In the genomic region with DNA sequence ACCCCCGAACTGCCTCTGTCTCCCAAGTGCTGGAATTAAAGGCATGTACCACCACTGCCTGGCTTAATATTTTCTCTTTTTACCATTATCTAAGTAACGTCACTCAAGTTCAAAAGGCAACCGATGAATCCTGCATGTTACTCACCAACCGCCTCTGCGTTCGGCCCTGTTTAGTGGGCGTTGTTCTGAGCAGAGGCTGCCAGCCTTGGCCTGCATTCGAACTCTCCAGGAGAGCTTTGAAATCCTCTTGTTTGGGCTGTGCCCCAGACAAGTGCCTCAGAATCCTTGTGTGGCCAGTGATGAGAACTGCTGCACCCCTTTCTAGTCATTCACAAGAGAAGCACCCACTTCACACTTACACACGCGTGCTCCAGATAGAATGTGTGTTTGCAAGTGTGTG, we compare ENCODE assay signal across 16 mouse cellular contexts. TPM values are rescaled to one million over a fixed set of nuclear protein-coding genes. Genes with fewer than 3 reads are reported as not detected.
DNase-seq lines count a peak whose midpoint lies in the region; ATAC-seq and TF ChIP-seq lines count a peak whose summit lies in the region.
"Had no signal": no experiment of that assay in that cellular context is flagged by ENCODE, and none has a peak within 500 bp of the region (broad histone marks: within the 10 kb centered on the region; RNA-seq: fewer than 3 reads in every experiment).

No protein-coding gene starts in this region.

- no peak overlapping the region for H3K27ac ChIP-seq in liver, embryonic 13.5 days
- H3K27ac ChIP-seq in liver, embryonic 11.5 days (ENCODE audit: low read depth, low read length): no peak overlapping the region
- H3K27ac ChIP-seq in ES-E14 (ENCODE audit: insufficient read depth, low read depth, low read length, poor library complexity, severe bottlenecking): peak overlapping the region; percentile 40; the same call in 1 of the 2 replicates
- no peak overlapping the region for H3K27ac ChIP-seq in intestine, embryonic 15.5 days
- H3K27ac ChIP-seq: heart, embryonic 13.5 days; hindbrain, embryonic 13.5 days; kidney, postnatal 0 days; lung, embryonic 15.5 days; midbrain, embryonic 15.5 days had no signal

- H3K4me3 ChIP-seq in liver, embryonic 13.5 days (replicated peaks): no peak overlapping the region
- H3K4me3 ChIP-seq in liver, embryonic 11.5 days (ENCODE audit: low read depth, low read length): no peak overlapping the region
- no peak overlapping the region for H3K4me3 ChIP-seq in ES-E14 (ENCODE audit: insufficient read depth in 1 of 2, low read depth in 1 of 2, low read length in 2 of 2, poor library complexity in 1 of 2, severe bottlenecking in 1 of 2)
- 0 out of 2 replicates have a peak overlapping the region, but pooled peaks have one; percentile 19 for H3K4me3 ChIP-seq in intestine, embryonic 15.5 days (replicated peaks)
- H3K4me3 ChIP-seq: heart, embryonic 13.5 days; hindbrain, embryonic 13.5 days; midbrain, embryonic 15.5 days had no signal

- WGBS in liver, embryonic 13.5 days (ENCODE audit: insufficient replicate concordance): 76% methylated on average over 10 of the region's 10 CpGs
- WGBS in liver, embryonic 11.5 days: 83% methylated on average over 10 of the region's 10 CpGs
- WGBS in intestine, embryonic 15.5 days: 85% methylated on average over 10 of the region's 10 CpGs

- DNase-seq in adrenal gland, adult 2 months: peak; percentile 83
- no peak for DNase-seq in adrenal gland, postnatal 4 days (ENCODE audit: low spot score in 2 of 2)
- no peak for DNase-seq in liver, embryonic 13.5 days
- DNase-seq in liver, embryonic 11.5 days (ENCODE audit: low spot score): no peak
- DNase-seq in ES-E14 (ENCODE audit: low read depth, low spot score): no peak
- DNase-seq in embryo, embryonic 9.5 days (ENCODE audit: extremely low spot score): no peak
- no peak for DNase-seq in left cerebral cortex, postnatal 14 days (ENCODE audit: low spot score in 2 of 2)

- H3K4me2 ChIP-seq in liver, embryonic 13.5 days: peak overlapping the region; percentile 25; the same call in 1 of the 2 replicates
- no peak overlapping the region for H3K4me2 ChIP-seq in liver, embryonic 11.5 days
- H3K4me2 ChIP-seq in intestine, embryonic 15.5 days (replicated peaks): no peak overlapping the region; the same call in 1 of the 2 replicates
- H3K4me2 ChIP-seq: midbrain, embryonic 15.5 days had no signal

- no peak for ATAC-seq in liver, embryonic 13.5 days (ENCODE audit: low read depth)
- no peak for ATAC-seq in liver, embryonic 11.5 days (replicated peaks; ENCODE audit: low FRiP score)
- ATAC-seq in intestine, embryonic 15.5 days: no peak
- ATAC-seq: midbrain, embryonic 15.5 days had no signal

- H3K27me3 ChIP-seq in liver, embryonic 13.5 days: no peaks in the 10 kb centered on the region; the same call in 1 of the 2 replicates
- H3K27me3 ChIP-seq in liver, embryonic 11.5 days (replicated peaks; ENCODE audit: control insufficient read depth, insufficient read depth, low read length): peaks cover 3% of the 10 kb centered on the region; the same call in 1 of the 2 replicates
- H3K27me3 ChIP-seq in intestine, embryonic 15.5 days (replicated peaks): no peaks in the 10 kb centered on the region
- H3K27me3 ChIP-seq: lung, embryonic 15.5 days; midbrain, embryonic 15.5 days had no signal

- no peaks in the 10 kb centered on the region for H3K9me3 ChIP-seq in liver, embryonic 13.5 days (replicated peaks)
- no peaks in the 10 kb centered on the region for H3K9me3 ChIP-seq in liver, embryonic 11.5 days (ENCODE audit: control insufficient read depth, low read length)
- no peaks in the 10 kb centered on the region for H3K9me3 ChIP-seq in ES-E14 (ENCODE audit: control insufficient read depth, insufficient read depth, low read depth, low read length)
- H3K9me3 ChIP-seq in intestine, embryonic 15.5 days: no peaks in the 10 kb centered on the region
- H3K9me3 ChIP-seq: heart, embryonic 13.5 days; hindbrain, embryonic 13.5 days; lung, embryonic 15.5 days; midbrain, embryonic 15.5 days had no signal

- no peaks in the 10 kb centered on the region for H3K36me3 ChIP-seq in liver, embryonic 13.5 days
- no peaks in the 10 kb centered on the region for H3K36me3 ChIP-seq in liver, embryonic 11.5 days (ENCODE audit: control insufficient read depth, insufficient read depth, low read length)
- H3K36me3 ChIP-seq in ES-E14 (ENCODE audit: control insufficient read depth, insufficient read depth, low read length, poor library complexity, severe bottlenecking): no peaks in the 10 kb centered on the region
- H3K36me3 ChIP-seq in intestine, embryonic 15.5 days: no peaks in the 10 kb centered on the region
- H3K36me3 ChIP-seq: heart, embryonic 13.5 days; hindbrain, embryonic 13.5 days; lung, embryonic 15.5 days; midbrain, embryonic 15.5 days had no signal

- no peak overlapping the region for H3K9ac ChIP-seq in liver, embryonic 13.5 days
- no peak overlapping the region for H3K9ac ChIP-seq in liver, embryonic 11.5 days (ENCODE audit: low read depth, low read length)
- no peak overlapping the region for H3K9ac ChIP-seq in ES-E14 (ENCODE audit: insufficient read depth, low read depth, low read length, poor library complexity, severe bottlenecking)
- H3K9ac ChIP-seq in intestine, embryonic 15.5 days: no peak overlapping the region
- H3K9ac ChIP-seq: heart, embryonic 13.5 days; hindbrain, embryonic 13.5 days; lung, embryonic 15.5 days; midbrain, embryonic 15.5 days had no signal

- intact Hi-C loops in left cerebral cortex, postnatal 14 days (cut with DNase I): no loop called here

- in situ Hi-C loops in ES-E14 (cut with MboI; ENCODE audit: low sequenced_read_pairs in 2 of 2, unreplicated experiment in 2 of 2): no loop called here

- H3K4me1 ChIP-seq in liver, embryonic 13.5 days (replicated peaks): 0 out of 2 replicates have a peak, but pooled peaks cover 6% of the 10 kb centered on the region
- H3K4me1 ChIP-seq in liver, embryonic 11.5 days (replicated peaks; ENCODE audit: control insufficient read depth, insufficient read depth, low read length): no peaks in the 10 kb centered on the region
- H3K4me1 ChIP-seq in ES-E14 (ENCODE audit: control insufficient read depth in 2 of 2, insufficient read depth in 2 of 2, low read length in 2 of 2, poor library complexity in 1 of 2): peaks cover 10 to 18% of the 10 kb centered on the region in 2 experiments
- peaks cover 2% of the 10 kb centered on the region; the same call in 1 of the 2 replicates for H3K4me1 ChIP-seq in intestine, embryonic 15.5 days (replicated peaks)
- H3K4me1 ChIP-seq: midbrain, embryonic 15.5 days had no signal

TF ChIP-seq in ES-E14, 5 proteins besides CTCF, POLR2A, EP300 and RAD21:
- no peak for TF ChIP-seq ZC3H11A (IDR thresholded peaks at IDR 0.05; ENCODE audit: borderline replicate concordance, low read depth, low read length)
- TF ChIP-seq HCFC1 (IDR thresholded peaks at IDR 0.05; ENCODE audit: borderline replicate concordance, insufficient read depth, low read length): no peak
- no peak for TF ChIP-seq CHD2 (IDR thresholded peaks at IDR 0.05; ENCODE audit: low read depth, low read length)
- TF ChIP-seq MAFK (IDR thresholded peaks at IDR 0.05; ENCODE audit: insufficient read depth, low read depth, low read length): no peak
- TF ChIP-seq ZNF384 (IDR thresholded peaks at IDR 0.05; ENCODE audit: low read depth, low read length): no peak

RNA-seq across cellular contexts. Expression of gene Ankrd33, which starts 9.5 kb away (rescaled TPM):
- 1 to 10 TPM in 1 of 2 experiments, under 1 TPM in 1; 0.59 to 1.0 TPM for total RNA-seq in adrenal gland, adult 2 months (2021)
- polyA plus RNA-seq in adrenal gland, adult 2 months (2012; rRNA removed): 0.10 TPM in 1 of 2 replicates, not detected in the other
- 1 to 10 TPM in 1 of 2 experiments, under 1 TPM in 1; 0.73 to 1.2 TPM for total RNA-seq in adrenal gland, postnatal 4 days (2021)
- not detected in 2 replicates for polyA plus RNA-seq in liver, embryonic 13.5 days (2015; fragmentation: Nextera tagmentation; extraction: Ambion mirVana)
- not detected in 2 replicates for polyA plus RNA-seq in liver, embryonic 11.5 days (2014; fragmentation: Nextera tagmentation; extraction: Ambion mirVana)
- total RNA-seq in ES-E14 (2012; rRNA removed): not detected in 2 replicates
- not detected in 2 replicates for polyA plus RNA-seq in intestine, embryonic 15.5 days (2015; fragmentation: Nextera tagmentation; extraction: Ambion mirVana)
- under 1 TPM in 1 of 2 experiments, not detected in 1; 0.21 TPM for total RNA-seq in left cerebral cortex, postnatal 14 days (2021)
- total RNA-seq: MEL; neutrophil, adult 5-6 weeks had no signal
- polyA plus RNA-seq: cortical plate, adult 2 months; heart, embryonic 13.5 days; hindbrain, embryonic 13.5 days; kidney, postnatal 0 days; lung, embryonic 15.5 days; midbrain, embryonic 15.5 days had no signal

RNA-seq across cellular contexts. Expression of gene Acvrl1, which starts 22.3 kb away (rescaled TPM):
- 10 to 100 TPM; 15.0 to 22.6 TPM for total RNA-seq in adrenal gland, adult 2 months (2021)
- 20.9 and 23.3 TPM in 2 replicates for polyA plus RNA-seq in adrenal gland, adult 2 months (2012; rRNA removed)
- 10 to 100 TPM; 22.4 to 22.9 TPM for total RNA-seq in adrenal gland, postnatal 4 days (2021)
- 1.2 and 1.3 TPM in 2 replicates for polyA plus RNA-seq in liver, embryonic 13.5 days (2015; fragmentation: Nextera tagmentation; extraction: Ambion mirVana)
- polyA plus RNA-seq in liver, embryonic 11.5 days (2014; fragmentation: Nextera tagmentation; extraction: Ambion mirVana): 2.5 TPM in 2 replicates
- total RNA-seq in ES-E14 (2012; rRNA removed): 2.5 and 3.3 TPM in 2 replicates
- polyA plus RNA-seq in intestine, embryonic 15.5 days (2015; fragmentation: Nextera tagmentation; extraction: Ambion mirVana): 27.3 and 27.6 TPM in 2 replicates
- 10 to 100 TPM; 12.9 to 17.1 TPM for total RNA-seq in left cerebral cortex, postnatal 14 days (2021)

RNA-seq across cellular contexts. Expression of gene Fignl2, which starts 27.6 kb away (rescaled TPM):
- 1 to 10 TPM; 6.3 to 8.7 TPM for total RNA-seq in adrenal gland, adult 2 months (2021)
- polyA plus RNA-seq in adrenal gland, adult 2 months (2012; rRNA removed): 11.8 and 16.1 TPM in 2 replicates
- total RNA-seq in adrenal gland, postnatal 4 days (2021): 10 to 100 TPM; 13.5 to 13.8 TPM
- polyA plus RNA-seq in liver, embryonic 13.5 days (2015; fragmentation: Nextera tagmentation; extraction: Ambion mirVana): 0.13 and 0.17 TPM in 2 replicates
- polyA plus RNA-seq in liver, embryonic 11.5 days (2014; fragmentation: Nextera tagmentation; extraction: Ambion mirVana): 0.27 and 0.40 TPM in 2 replicates
- total RNA-seq in ES-E14 (2012; rRNA removed): 7.1 and 8.6 TPM in 2 replicates
- polyA plus RNA-seq in intestine, embryonic 15.5 days (2015; fragmentation: Nextera tagmentation; extraction: Ambion mirVana): 0.18 and 0.19 TPM in 2 replicates
- total RNA-seq in left cerebral cortex, postnatal 14 days (2021): 1 to 10 TPM in 1 of 2 experiments, under 1 TPM in 1; 0.99 to 1.5 TPM
- total RNA-seq: MEL had no signal

RNA-seq across cellular contexts. Expression of gene Gm47841, which starts 58.8 kb away (rescaled TPM):
- total RNA-seq in adrenal gland, adult 2 months (2021): under 1 TPM; 0.37 to 0.45 TPM
- polyA plus RNA-seq in adrenal gland, adult 2 months (2012; rRNA removed): 0.37 TPM in 1 of 2 replicates, not detected in the other
- total RNA-seq in adrenal gland, postnatal 4 days (2021): under 1 TPM; 0.67 to 0.68 TPM
- not detected in 2 replicates for polyA plus RNA-seq in liver, embryonic 13.5 days (2015; fragmentation: Nextera tagmentation; extraction: Ambion mirVana)
- polyA plus RNA-seq in liver, embryonic 11.5 days (2014; fragmentation: Nextera tagmentation; extraction: Ambion mirVana): not detected in 2 replicates
- total RNA-seq in ES-E14 (2012; rRNA removed): not detected in 2 replicates
- not detected in 2 replicates for polyA plus RNA-seq in intestine, embryonic 15.5 days (2015; fragmentation: Nextera tagmentation; extraction: Ambion mirVana)
- total RNA-seq in left cerebral cortex, postnatal 14 days (2021): not detected
- total RNA-seq: MEL; neutrophil, adult 5-6 weeks had no signal
- polyA plus RNA-seq: cortical plate, adult 2 months; heart, embryonic 13.5 days; hindbrain, embryonic 13.5 days; kidney, postnatal 0 days; midbrain, embryonic 15.5 days had no signal
